20 mouse cellular contexts compared by ENCODE assay signal in genomic region chr6:34726104-34726503, GRCm38 (mm10).
"Had no signal": no experiment of that assay in that cellular context is flagged by ENCODE, and none has a peak within 500 bp of the region (broad histone marks: within the 10 kb centered on the region; RNA-seq: fewer than 3 reads in every experiment).

No protein-coding gene starts in this region.

- H3K36me3 ChIP-seq: intestine, embryonic 15.5 days; kidney, embryonic 15.5 days; limb, embryonic 15.5 days; midbrain, embryonic 12.5 days; midbrain, embryonic 15.5 days; neural tube, embryonic 12.5 days; neural tube, embryonic 15.5 days had no signal

- H3K9me3 ChIP-seq: intestine, embryonic 15.5 days; kidney, embryonic 15.5 days; limb, embryonic 15.5 days; midbrain, embryonic 12.5 days; midbrain, embryonic 15.5 days; neural tube, embryonic 12.5 days; neural tube, embryonic 15.5 days had no signal

- H3K27me3 ChIP-seq: intestine, embryonic 15.5 days; kidney, embryonic 15.5 days; limb, embryonic 12.5 days; limb, embryonic 15.5 days; midbrain, embryonic 12.5 days; midbrain, embryonic 15.5 days; neural tube, embryonic 12.5 days; neural tube, embryonic 15.5 days had no signal

- DNase-seq: kidney, adult 11 months; kidney, adult 8-10 months; kidney, postnatal 10 days; kidney, postnatal 36 days; left cerebral cortex, postnatal 4 days; lung, embryonic 14.5 days; right cerebral cortex, adult 18-20 months; right cerebral cortex, postnatal 14 days; right cerebral cortex, postnatal 4 days; thymus, postnatal 25 days had no signal

- H3K9ac ChIP-seq: intestine, embryonic 15.5 days; kidney, embryonic 15.5 days; limb, embryonic 12.5 days; limb, embryonic 15.5 days; lung, embryonic 14.5 days; midbrain, embryonic 12.5 days; midbrain, embryonic 15.5 days; neural tube, embryonic 12.5 days; neural tube, embryonic 15.5 days had no signal

- H3K4me2 ChIP-seq: intestine, embryonic 15.5 days; kidney, embryonic 15.5 days; limb, embryonic 12.5 days; limb, embryonic 15.5 days; lung, embryonic 14.5 days; midbrain, embryonic 12.5 days; midbrain, embryonic 15.5 days; neural tube, embryonic 12.5 days; neural tube, embryonic 15.5 days had no signal

- H3K27ac ChIP-seq: intestine, embryonic 15.5 days; kidney, embryonic 15.5 days; limb, embryonic 12.5 days; limb, embryonic 15.5 days; macrophage; midbrain, embryonic 12.5 days; midbrain, embryonic 15.5 days; neural tube, embryonic 12.5 days; neural tube, embryonic 15.5 days had no signal

- H3K4me3 ChIP-seq: intestine, embryonic 15.5 days; kidney, embryonic 15.5 days; limb, embryonic 12.5 days; limb, embryonic 15.5 days; midbrain, embryonic 12.5 days; midbrain, embryonic 15.5 days; neural tube, embryonic 12.5 days; neural tube, embryonic 15.5 days had no signal

- ATAC-seq: intestine, embryonic 15.5 days; lung, postnatal 0 days; midbrain, embryonic 15.5 days had no signal
